Mouse (Mus musculus): ENCODE measurements at regions not wholly inside any gene's neighbourhood (a gene's known extent, or its start where the extent isn't known, plus 50 kb on each side); places are given as distances from the start of the nearest gene placed in this dataset.
A peak's percentile ranks its signal among the peaks of the same experiment; 100 is the strongest.

GRCm38 (mm10) chr15:18360256-18360655 lies 458.5 kb upstream of the Cdh10 start:
- no peaks in the 10 kb centered on the region for H3K27me3 ChIP-seq (ENCODE audit: insufficient read depth, low read length)
- H3K36me3 ChIP-seq (ENCODE audit: insufficient read depth, low read length) = no peaks in the 10 kb centered on the region
- no peak for ATAC-seq (replicated peaks; ENCODE audit: low FRiP score, low read depth)
- no peak overlapping the region for H3K27ac ChIP-seq
- 89% methylated on average over 4 of the region's 4 CpGs for WGBS
- TF ChIP-seq CTCF (IDR thresholded peaks at IDR 0.05; ENCODE audit: low read depth) = no peak
- H3K9me3 ChIP-seq (replicated peaks; ENCODE audit: low read length) = no peaks in the 10 kb centered on the region
- H3K4me3 ChIP-seq (replicated peaks; ENCODE audit: low read depth, low read length) = no peak overlapping the region
- no peak for DNase-seq (ENCODE audit: low spot score)
- no peak overlapping the region for H3K9ac ChIP-seq (ENCODE audit: low read depth, low read length)
- no peak overlapping the region for H3K4me2 ChIP-seq (ENCODE audit: low read length)
- H3K4me1 ChIP-seq (replicated peaks; ENCODE audit: insufficient read depth, low read length) = no peaks in the 10 kb centered on the region

GRCm38 (mm10) chr15:18399724-18400123 lies 419.0 kb upstream of the Cdh10 start:
- no peak overlapping the region for H3K4me2 ChIP-seq (ENCODE audit: low read length)
- ATAC-seq (replicated peaks; ENCODE audit: low FRiP score, low read depth) (no peak), DNase-seq (ENCODE audit: low spot score) (peak; percentile 16)
- no peak overlapping the region for H3K9ac ChIP-seq (ENCODE audit: low read depth, low read length)
- 0 out of 2 replicates have a peak, but pooled peaks have one; percentile 16 for TF ChIP-seq CTCF (IDR thresholded peaks at IDR 0.05; ENCODE audit: low read depth)
- WGBS = 57% methylated on average over 2 of the region's 2 CpGs
- H3K4me1 ChIP-seq (replicated peaks; ENCODE audit: insufficient read depth, low read length) = no peaks in the 10 kb centered on the region
- H3K9me3 ChIP-seq (replicated peaks; ENCODE audit: low read length) = no peaks in the 10 kb centered on the region
- no peak overlapping the region for H3K4me3 ChIP-seq (replicated peaks; ENCODE audit: low read depth, low read length)
- no peaks in the 10 kb centered on the region for H3K27me3 ChIP-seq (ENCODE audit: insufficient read depth, low read length)
- no peak overlapping the region for H3K27ac ChIP-seq
- no peaks in the 10 kb centered on the region for H3K36me3 ChIP-seq (ENCODE audit: insufficient read depth, low read length)

GRCm38 (mm10) chr15:18400257-18400846 lies 418.4 kb upstream of the Cdh10 start:
- Histone ChIP-seq H3K9me3 (replicated peaks; ENCODE audit: low read length) (no peaks in the 10 kb centered on the region), H3K4me1 (replicated peaks; ENCODE audit: insufficient read depth, low read length) (no peaks in the 10 kb centered on the region), H3K4me2 (ENCODE audit: low read length) (no peak overlapping the region), H3K27me3 (ENCODE audit: insufficient read depth, low read length) (no peaks in the 10 kb centered on the region), H3K9ac (ENCODE audit: low read depth, low read length) (no peak overlapping the region), H3K4me3 (replicated peaks; ENCODE audit: low read depth, low read length) (no peak overlapping the region), H3K27ac (no peak overlapping the region), H3K36me3 (ENCODE audit: insufficient read depth, low read length) (no peaks in the 10 kb centered on the region)
- no peak for ATAC-seq (replicated peaks; ENCODE audit: low FRiP score, low read depth)
- WGBS = 75% methylated on average over 3 of the region's 3 CpGs
- DNase-seq (ENCODE audit: low spot score) = no peak
- TF ChIP-seq CTCF (IDR thresholded peaks at IDR 0.05; ENCODE audit: low read depth) = no peak

GRCm38 (mm10) chr15:18432705-18433104 lies 386.0 kb upstream of the Cdh10 start:
- Histone ChIP-seq H3K4me2 (ENCODE audit: low read length) (no peak overlapping the region), H3K4me3 (replicated peaks; ENCODE audit: low read depth, low read length) (no peak overlapping the region)
- no peak for TF ChIP-seq CTCF (IDR thresholded peaks at IDR 0.05; ENCODE audit: low read depth)

GRCm38 (mm10) chr15:18453801-18454200 lies 364.9 kb upstream of the Cdh10 start:
- TF ChIP-seq CTCF (IDR thresholded peaks at IDR 0.05; ENCODE audit: low read depth) = no peak
- no peak for ATAC-seq (replicated peaks; ENCODE audit: low FRiP score, low read depth)
- H3K27ac ChIP-seq = no peak overlapping the region
- no peak for DNase-seq (ENCODE audit: low spot score)
- H3K9ac ChIP-seq (ENCODE audit: low read depth, low read length) = no peak overlapping the region
- H3K4me3 ChIP-seq (replicated peaks; ENCODE audit: low read depth, low read length) = no peak overlapping the region
- H3K4me2 ChIP-seq (ENCODE audit: low read length) = no peak overlapping the region
- no peaks in the 10 kb centered on the region for H3K4me1 ChIP-seq (replicated peaks; ENCODE audit: insufficient read depth, low read length)
- H3K27me3 ChIP-seq (ENCODE audit: insufficient read depth, low read length) = no peaks in the 10 kb centered on the region
- H3K9me3 ChIP-seq (replicated peaks; ENCODE audit: low read length) = no peaks in the 10 kb centered on the region
- no peaks in the 10 kb centered on the region for H3K36me3 ChIP-seq (ENCODE audit: insufficient read depth, low read length)

More at GRCm38 (mm10) chr15:18432705-18433104, 386.0 kb upstream of the Cdh10 start:
- no peak overlapping the region for H3K9ac ChIP-seq (ENCODE audit: low read depth, low read length)
- H3K36me3 ChIP-seq (ENCODE audit: insufficient read depth, low read length) = no peaks in the 10 kb centered on the region
- H3K27me3 ChIP-seq (ENCODE audit: insufficient read depth, low read length) = no peaks in the 10 kb centered on the region
- no peaks in the 10 kb centered on the region for H3K9me3 ChIP-seq (replicated peaks; ENCODE audit: low read length)
- ATAC-seq (replicated peaks; ENCODE audit: low FRiP score, low read depth) (no peak), DNase-seq (ENCODE audit: low spot score) (no peak)
- H3K4me1 ChIP-seq (replicated peaks; ENCODE audit: insufficient read depth, low read length) = no peaks in the 10 kb centered on the region
- WGBS = 86% methylated on average over 5 of the region's 5 CpGs
- H3K27ac ChIP-seq = no peak overlapping the region

GRCm38 (mm10) chr15:18482385-18482784 lies 336.4 kb upstream of the Cdh10 start:
- no peak for TF ChIP-seq CTCF (IDR thresholded peaks at IDR 0.05; ENCODE audit: low read depth)
- no peak for ATAC-seq (replicated peaks; ENCODE audit: low FRiP score, low read depth)
- DNase-seq (ENCODE audit: low spot score) = no peak
- H3K4me2 ChIP-seq (ENCODE audit: low read length) = no peak overlapping the region
- H3K27me3 ChIP-seq (ENCODE audit: insufficient read depth, low read length) = no peaks in the 10 kb centered on the region
- no peaks in the 10 kb centered on the region for H3K9me3 ChIP-seq (replicated peaks; ENCODE audit: low read length)
- no peaks in the 10 kb centered on the region for H3K4me1 ChIP-seq (replicated peaks; ENCODE audit: insufficient read depth, low read length)
- no peaks in the 10 kb centered on the region for H3K36me3 ChIP-seq (ENCODE audit: insufficient read depth, low read length)
- H3K9ac ChIP-seq (ENCODE audit: low read depth, low read length) = no peak overlapping the region
- WGBS = 58% methylated on average over 4 of the region's 4 CpGs
- no peak overlapping the region for H3K27ac ChIP-seq
- H3K4me3 ChIP-seq (replicated peaks; ENCODE audit: low read depth, low read length) = no peak overlapping the region

- no peak for TF ChIP-seq CTCF (IDR thresholded peaks at IDR 0.05; ENCODE audit: low read depth)
- H3K4me2 ChIP-seq (ENCODE audit: low read length) = no peak overlapping the region
- no peak overlapping the region for H3K4me3 ChIP-seq (replicated peaks; ENCODE audit: low read depth, low read length)
- ATAC-seq (replicated peaks; ENCODE audit: low FRiP score, low read depth) (no peak), DNase-seq (ENCODE audit: low spot score) (no peak)
- no peaks in the 10 kb centered on the region for H3K36me3 ChIP-seq (ENCODE audit: insufficient read depth, low read length)
- WGBS = 84% methylated on average over 1 of the region's 1 CpGs
- H3K9me3 ChIP-seq (replicated peaks; ENCODE audit: low read length) = no peaks in the 10 kb centered on the region
- no peak overlapping the region for H3K27ac ChIP-seq
- no peaks in the 10 kb centered on the region for H3K27me3 ChIP-seq (ENCODE audit: insufficient read depth, low read length)
- no peaks in the 10 kb centered on the region for H3K4me1 ChIP-seq (replicated peaks; ENCODE audit: insufficient read depth, low read length)
- no peak overlapping the region for H3K9ac ChIP-seq (ENCODE audit: low read depth, low read length)
These were observed 307.1 kb upstream of the Cdh10 start for GRCm38 (mm10) chr15:18511606-18512005.

All from kidney, postnatal 0 days (tissue).